In the genomic region with DNA sequence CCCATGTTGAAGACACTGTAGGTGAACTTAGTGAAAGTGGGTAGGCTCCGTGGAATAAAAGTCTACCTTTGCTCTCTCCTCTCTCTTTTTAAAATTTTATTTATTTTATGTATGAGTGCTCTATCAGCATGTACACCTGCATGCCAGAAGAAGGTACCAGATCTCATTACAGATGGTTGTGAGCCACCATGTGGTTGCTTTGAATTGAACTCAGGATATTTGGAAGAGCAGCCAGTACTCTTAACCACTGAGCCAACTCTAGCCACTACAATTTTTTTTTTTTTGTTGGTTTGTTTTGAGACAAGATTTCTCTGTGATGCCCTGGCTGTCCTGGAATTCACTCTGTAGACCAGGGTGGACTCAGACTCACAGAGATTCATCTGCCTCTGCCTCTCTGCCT, we compare ENCODE assay signal across 27 mouse cellular contexts. TPM values are rescaled to one million over a fixed set of nuclear protein-coding genes. Genes with fewer than 3 reads are reported as not detected.
DNase-seq lines count a peak whose midpoint lies in the region; ATAC-seq lines count a peak whose summit lies in the region.
"Had no signal": no experiment of that assay in that cellular context is flagged by ENCODE, and none has a peak within 500 bp of the region (broad histone marks: within the 10 kb centered on the region; RNA-seq: fewer than 3 reads in every experiment).

No protein-coding gene starts in this region.

- H3K27ac ChIP-seq in midbrain, embryonic 13.5 days, result no peak overlapping the region
- H3K27ac ChIP-seq: embryonic facial prominence, embryonic 13.5 days; forebrain, embryonic 10.5 days; forebrain, embryonic 15.5 days; hindbrain, postnatal 0 days; intestine, embryonic 15.5 days; midbrain, embryonic 12.5 days had no signal

- WGBS in midbrain, embryonic 13.5 days, result 100% methylated on average over 1 of the region's 1 CpGs

- H3K9ac ChIP-seq in midbrain, embryonic 13.5 days (replicated peaks), result no peak overlapping the region
- H3K9ac ChIP-seq: embryonic facial prominence, embryonic 13.5 days; forebrain, embryonic 15.5 days; intestine, embryonic 15.5 days; midbrain, embryonic 12.5 days had no signal

- no peak overlapping the region for H3K4me3 ChIP-seq in midbrain, embryonic 13.5 days (replicated peaks)
- H3K4me3 ChIP-seq: embryonic facial prominence, embryonic 13.5 days; forebrain, embryonic 10.5 days; forebrain, embryonic 15.5 days; intestine, embryonic 15.5 days; megakaryocyte, embryonic 14.5 days; midbrain, embryonic 12.5 days had no signal

- no peak for ATAC-seq in cerebellum, adult (ENCODE audit: insufficient number of reproducible peaks, low FRiP score, low TSS enrichment)
- ATAC-seq in midbrain, embryonic 13.5 days, result no peak
- ATAC-seq: forebrain, embryonic 15.5 days; hindbrain, postnatal 0 days; intestine, embryonic 15.5 days; lung, postnatal 0 days had no signal

- no peak overlapping the region for H3K4me2 ChIP-seq in midbrain, embryonic 13.5 days (replicated peaks)
- H3K4me2 ChIP-seq: embryonic facial prominence, embryonic 13.5 days; forebrain, embryonic 15.5 days; intestine, embryonic 15.5 days; midbrain, embryonic 12.5 days had no signal

- no peaks in the 10 kb centered on the region for H3K27me3 ChIP-seq in midbrain, embryonic 13.5 days
- H3K27me3 ChIP-seq: embryonic facial prominence, embryonic 13.5 days; forebrain, embryonic 15.5 days; intestine, embryonic 15.5 days; megakaryocyte, embryonic 14.5 days; midbrain, embryonic 12.5 days had no signal

- H3K9me3 ChIP-seq in midbrain, embryonic 13.5 days, result no peaks in the 10 kb centered on the region
- H3K9me3 ChIP-seq: embryonic facial prominence, embryonic 13.5 days; forebrain, embryonic 10.5 days; forebrain, embryonic 15.5 days; G1E; intestine, embryonic 15.5 days; megakaryocyte, embryonic 14.5 days; midbrain, embryonic 12.5 days had no signal

- H3K4me1 ChIP-seq in midbrain, embryonic 13.5 days (replicated peaks), result peaks cover 7% of the 10 kb centered on the region

- no peaks in the 10 kb centered on the region for H3K36me3 ChIP-seq in midbrain, embryonic 13.5 days
- H3K36me3 ChIP-seq: embryonic facial prominence, embryonic 13.5 days; forebrain, embryonic 15.5 days; intestine, embryonic 15.5 days; midbrain, embryonic 12.5 days had no signal

- peak; percentile 74 for DNase-seq in cerebellum, adult 11-12 months
- DNase-seq in layer of hippocampus, adult 9-11 months, result peak; percentile 55
- DNase-seq in layer of hippocampus, postnatal 25 days (ENCODE audit: extremely low spot score in 1 of 2, low spot score in 1 of 2), result no peak
- peak; percentile 61 to 73 for DNase-seq in cerebellum, adult 18-20 months
- peak; percentile 34 to 58 for DNase-seq in cerebellum, postnatal 36 days
- DNase-seq in right cerebral cortex, postnatal 14 days, result no peak
- DNase-seq: adrenal gland, adult 8-10 months; heart, postnatal 14 days; kidney, adult 2 months; kidney, postnatal 36 days; liver; lung, adult 18-20 months; lung, postnatal 4 days; retina, postnatal 1 day; right cerebral cortex, postnatal 25 days; thymus, postnatal 36 days had no signal

RNA-seq across cellular contexts. Expression of a gene that starts 23.1 kb away (rescaled TPM):
- 100 to 1,000 TPM; 138 to 153 TPM for total RNA-seq in layer of hippocampus, postnatal 25 days (2021)
- 137 and 140 TPM in 2 replicates for polyA plus RNA-seq in midbrain, embryonic 13.5 days (2015; fragmentation: Nextera tagmentation; extraction: Ambion mirVana)

RNA-seq across cellular contexts. Expression of a gene that starts 58.7 kb away (rescaled TPM):
- 100 to 1,000 TPM; 219 to 254 TPM for total RNA-seq in layer of hippocampus, postnatal 25 days (2021)
- polyA plus RNA-seq in midbrain, embryonic 13.5 days (2015; fragmentation: Nextera tagmentation; extraction: Ambion mirVana), result 210 TPM in 2 replicates

RNA-seq across cellular contexts. Expression of a gene that starts 58.8 kb away (rescaled TPM):
- total RNA-seq in layer of hippocampus, postnatal 25 days (2021), result 10 to 100 TPM; 32.5 to 43.0 TPM
- 63.1 and 64.2 TPM in 2 replicates for polyA plus RNA-seq in midbrain, embryonic 13.5 days (2015; fragmentation: Nextera tagmentation; extraction: Ambion mirVana)

Comparison
In these comparisons a context has a peak if more than half of its experiments do, and no peak if none do; other contexts are left out.
1. DNase-seq: peak in cerebellum, adult 11-12 months (single experiment), layer of hippocampus, adult 9-11 months (single experiment), cerebellum, adult 18-20 months (2 of 2) and cerebellum, postnatal 36 days (2 of 2); none in layer of hippocampus, postnatal 25 days (0 of 2) and right cerebral cortex, postnatal 14 days (single experiment).